Mouse (Mus musculus): ENCODE data around the gene Prox2. TPM values are rescaled to one million over a fixed set of nuclear protein-coding genes. Genes with fewer than 3 reads are reported as not detected.
"Not testable (repeated sequence)": the region's sequence is repeated elsewhere in the genome, so short reads cannot be mapped to it uniquely, and the experiment has no call there.

Prox2 gene
- polyA plus RNA-seq, 1 experiment from 2014 or later, result 3.8 TPM

- peaks cover 39% of the 10 kb centered on the region for H3K4me1 ChIP-seq (replicated peaks)
- DNase-seq (ENCODE audit: low spot score); H3K36me3 ChIP-seq; H3K27ac ChIP-seq; H3K4me3 ChIP-seq; H3K9me3 ChIP-seq: not testable (repeated sequence)
- peaks cover 29% of the 10 kb centered on the region for H3K27me3 ChIP-seq (ENCODE audit: insufficient read depth, poor library complexity, severe bottlenecking)
- 64% methylated on average over 2 of the region's 2 CpGs for WGBS
Observed at GRCm38 (mm10) chr12:85144276-85144675, 33.7 kb upstream of the Prox2 start.

- Histone ChIP-seq H3K27ac (no peak overlapping the region), H3K4me3 (no peak overlapping the region), H3K36me3 (no peaks in the 10 kb centered on the region), H3K27me3 (ENCODE audit: insufficient read depth, poor library complexity, severe bottlenecking) (peaks cover 27% of the 10 kb centered on the region; the same call in 1 of the 2 replicates), H3K4me1 (replicated peaks) (peaks cover 39% of the 10 kb centered on the region), H3K9me3 (no peaks in the 10 kb centered on the region)
- peak; percentile 84 for DNase-seq (ENCODE audit: low spot score)
- 22% methylated on average over 4 of the region's 4 CpGs for WGBS
Observed at GRCm38 (mm10) chr12:85142803-85143202, 32.2 kb upstream of the Prox2 start.

- peaks cover 25% of the 10 kb centered on the region for H3K4me1 ChIP-seq (replicated peaks)
- H3K27ac ChIP-seq, result no peak overlapping the region
- no peak for DNase-seq (ENCODE audit: low spot score)
- H3K36me3 ChIP-seq, result peaks cover 5% of the 10 kb centered on the region; the same call in 1 of the 2 replicates
- H3K4me3 ChIP-seq, result no peak overlapping the region
- WGBS, result 79% methylated on average over 6 of the region's 6 CpGs
- no peaks in the 10 kb centered on the region for H3K9me3 ChIP-seq
- H3K27me3 ChIP-seq (ENCODE audit: insufficient read depth, poor library complexity, severe bottlenecking), result peaks cover 14% of the 10 kb centered on the region; the same call in 1 of the 2 replicates
Observed at GRCm38 (mm10) chr12:85141096-85141495, 30.5 kb upstream of the Prox2 start.

- 50% methylated on average over 18 of the region's 18 CpGs for WGBS
- peaks cover 20% of the 10 kb centered on the region for H3K4me1 ChIP-seq (replicated peaks)
- H3K9me3 ChIP-seq, result no peaks in the 10 kb centered on the region
- peaks cover 14% of the 10 kb centered on the region; the same call in 1 of the 2 replicates for H3K27me3 ChIP-seq (ENCODE audit: insufficient read depth, poor library complexity, severe bottlenecking)
- H3K4me3 ChIP-seq, result no peak overlapping the region; the same call in 1 of the 2 replicates
- H3K27ac ChIP-seq, result no peak overlapping the region
- no peak for DNase-seq (ENCODE audit: low spot score)
- H3K36me3 ChIP-seq, result peaks cover 14% of the 10 kb centered on the region
Observed at GRCm38 (mm10) chr12:85140036-85140701, 29.6 kb upstream of the Prox2 start.

- DNase-seq (ENCODE audit: low spot score), result no peak
- H3K4me3 ChIP-seq, result no peak overlapping the region
- H3K4me1 ChIP-seq (replicated peaks), result peaks cover 21% of the 10 kb centered on the region
- H3K27me3 ChIP-seq (ENCODE audit: insufficient read depth, poor library complexity, severe bottlenecking), result peaks cover 13% of the 10 kb centered on the region; the same call in 1 of the 2 replicates
- no peak overlapping the region for H3K27ac ChIP-seq
- WGBS, result 88% methylated on average over 4 of the region's 4 CpGs
- H3K36me3 ChIP-seq, result peaks cover 46% of the 10 kb centered on the region
- H3K9me3 ChIP-seq, result no peaks in the 10 kb centered on the region
Observed at GRCm38 (mm10) chr12:85136627-85137026, 26.1 kb upstream of the Prox2 start.

- Histone ChIP-seq H3K27me3 (ENCODE audit: insufficient read depth, poor library complexity, severe bottlenecking) (peaks cover 5% of the 10 kb centered on the region; the same call in 1 of the 2 replicates), H3K4me3 (no peak overlapping the region), H3K9me3 (no peaks in the 10 kb centered on the region), H3K4me1 (replicated peaks) (peaks cover 20% of the 10 kb centered on the region), H3K27ac (no peak overlapping the region), H3K36me3 (peaks cover 54% of the 10 kb centered on the region)
- WGBS, result 80% methylated on average over 19 of the region's 19 CpGs
- DNase-seq (ENCODE audit: low spot score), result no peak
Observed at GRCm38 (mm10) chr12:85135513-85136470, 25.2 kb upstream of the Prox2 start.

- Histone ChIP-seq H3K27me3 (ENCODE audit: insufficient read depth, poor library complexity, severe bottlenecking) (no peaks in the 10 kb centered on the region; the same call in 1 of the 2 replicates), H3K9me3 (no peaks in the 10 kb centered on the region), H3K27ac (no peak overlapping the region), H3K36me3 (peaks cover 70% of the 10 kb centered on the region), H3K4me3 (no peak overlapping the region), H3K4me1 (replicated peaks) (peaks cover 11% of the 10 kb centered on the region)
- WGBS, result 89% methylated on average over 8 of the region's 8 CpGs
- no peak for DNase-seq (ENCODE audit: low spot score)
Observed at GRCm38 (mm10) chr12:85134043-85134794, 23.7 kb upstream of the Prox2 start.

GRCm38 (mm10) chr12:85131361-85131760 is 20.8 kb upstream of the Prox2 start:
- 89% methylated on average over 6 of the region's 6 CpGs for WGBS
- Histone ChIP-seq H3K27ac (no peak overlapping the region), H3K27me3 (ENCODE audit: insufficient read depth, poor library complexity, severe bottlenecking) (no peaks in the 10 kb centered on the region), H3K9me3 (no peaks in the 10 kb centered on the region), H3K4me3 (no peak overlapping the region), H3K4me1 (replicated peaks) (peaks cover 11% of the 10 kb centered on the region), H3K36me3 (peaks cover 96% of the 10 kb centered on the region)
- DNase-seq (ENCODE audit: low spot score), result no peak

GRCm38 (mm10) chr12:85129426-85129978 is 18.9 kb upstream of the Prox2 start:
- H3K36me3 ChIP-seq, result peaks cover 96% of the 10 kb centered on the region
- 96% methylated on average over 9 of the region's 9 CpGs for WGBS

GRCm38 (mm10) chr12:85126986-85127603 is 16.5 kb upstream of the Prox2 start:
- Histone ChIP-seq H3K9me3 (no peaks in the 10 kb centered on the region), H3K4me1 (replicated peaks) (no peaks in the 10 kb centered on the region), H3K27ac (no peak overlapping the region), H3K27me3 (ENCODE audit: insufficient read depth, poor library complexity, severe bottlenecking) (no peaks in the 10 kb centered on the region), H3K4me3 (no peak overlapping the region), H3K36me3 (peaks cover 96% of the 10 kb centered on the region)
- DNase-seq (ENCODE audit: low spot score), result no peak
- WGBS, result 91% methylated on average over 8 of the region's 8 CpGs

More at GRCm38 (mm10) chr12:85129426-85129978, 18.9 kb upstream of the Prox2 start:
- no peaks in the 10 kb centered on the region for H3K27me3 ChIP-seq (ENCODE audit: insufficient read depth, poor library complexity, severe bottlenecking)
- H3K27ac ChIP-seq, result no peak overlapping the region
- no peaks in the 10 kb centered on the region for H3K9me3 ChIP-seq
- DNase-seq (ENCODE audit: low spot score), result no peak
- H3K4me1 ChIP-seq (replicated peaks), result peaks cover 4% of the 10 kb centered on the region
- no peak overlapping the region for H3K4me3 ChIP-seq

- H3K9me3 ChIP-seq, result no peaks in the 10 kb centered on the region
- H3K36me3 ChIP-seq, result peaks cover 99% of the 10 kb centered on the region
- 93% methylated on average over 5 of the region's 5 CpGs for WGBS
Observed at GRCm38 (mm10) chr12:85124751-85125150, 14.2 kb upstream of the Prox2 start.

GRCm38 (mm10) chr12:85123645-85124044 is 13.1 kb upstream of the Prox2 start:
- H3K4me3 ChIP-seq, result no peak overlapping the region
- DNase-seq (ENCODE audit: low spot score), result no peak
- 92% methylated on average over 11 of the region's 11 CpGs for WGBS
- H3K27me3 ChIP-seq (ENCODE audit: insufficient read depth, poor library complexity, severe bottlenecking), result no peaks in the 10 kb centered on the region
- H3K36me3 ChIP-seq, result peaks cover 100% of the 10 kb centered on the region
- no peaks in the 10 kb centered on the region for H3K4me1 ChIP-seq (replicated peaks)
- H3K9me3 ChIP-seq, result no peaks in the 10 kb centered on the region
- H3K27ac ChIP-seq, result no peak overlapping the region

More at GRCm38 (mm10) chr12:85124751-85125150, 14.2 kb upstream of the Prox2 start:
- H3K4me3 ChIP-seq, result no peak overlapping the region
- no peak for DNase-seq (ENCODE audit: low spot score)
- H3K4me1 ChIP-seq (replicated peaks), result no peaks in the 10 kb centered on the region
- no peak overlapping the region for H3K27ac ChIP-seq
- H3K27me3 ChIP-seq (ENCODE audit: insufficient read depth, poor library complexity, severe bottlenecking), result no peaks in the 10 kb centered on the region
